Mouse (Mus musculus): Measurements from ENCODE around the gene Elmod3. TPM values are rescaled to one million over a fixed set of nuclear protein-coding genes. Genes with fewer than 3 reads are reported as not detected.

Gene Elmod3
- polyA plus RNA-seq, 1 experiment, result 12.0 TPM

GRCm38 (mm10) chr6:72598791-72599557, 761 bp upstream of the Elmod3 start:
- TF ChIP-seq POLR2A (IDR thresholded peaks at IDR 0.05; ENCODE audit: borderline replicate concordance, low read depth, low read length) (no peak), CTCF (IDR thresholded peaks at IDR 0.05; ENCODE audit: low read depth, low read length) (no peak; the same call in 1 of the 2 replicates)
- H3K27ac ChIP-seq (ENCODE audit: insufficient read depth, low read depth, low read length), result peak overlapping the region; percentile 48; the same call in 1 of the 2 replicates
- H3K4me3 ChIP-seq (ENCODE audit: insufficient read depth, low read length), result peak overlapping the region; percentile 89
- peaks cover 13% of the 10 kb centered on the region for H3K4me1 ChIP-seq (ENCODE audit: control insufficient read depth, insufficient read depth, low read length)

- Histone ChIP-seq H3K27ac (ENCODE audit: insufficient read depth, low read depth, low read length) (no peak overlapping the region), H3K4me1 (ENCODE audit: control insufficient read depth, insufficient read depth, low read length) (peaks cover 13% of the 10 kb centered on the region), H3K4me3 (ENCODE audit: insufficient read depth, low read length) (peak overlapping the region; percentile 89)
- TF ChIP-seq POLR2A (IDR thresholded peaks at IDR 0.05; ENCODE audit: borderline replicate concordance, low read depth, low read length), result no peak
These were observed 934 bp downstream of the Elmod3 start for GRCm38 (mm10) chr6:72597083-72597874.

GRCm38 (mm10) chr6:72593914-72594313, 4.3 kb downstream of the Elmod3 start:
- H3K4me3 ChIP-seq (ENCODE audit: insufficient read depth, low read length), result no peak overlapping the region
- H3K4me1 ChIP-seq (ENCODE audit: control insufficient read depth, insufficient read depth, low read length), result peaks cover 5% of the 10 kb centered on the region; the same call in 1 of the 2 replicates
- TF ChIP-seq CTCF (IDR thresholded peaks at IDR 0.05; ENCODE audit: low read depth, low read length) (no peak), POLR2A (IDR thresholded peaks at IDR 0.05; ENCODE audit: borderline replicate concordance, low read depth, low read length) (no peak)
- no peak overlapping the region for H3K27ac ChIP-seq (ENCODE audit: insufficient read depth, low read depth, low read length)

- Histone ChIP-seq H3K4me3 (ENCODE audit: insufficient read depth, low read length) (no peak overlapping the region), H3K27ac (ENCODE audit: insufficient read depth, low read depth, low read length) (no peak overlapping the region), H3K4me1 (ENCODE audit: control insufficient read depth, insufficient read depth, low read length) (peaks cover 5% of the 10 kb centered on the region; the same call in 1 of the 2 replicates)
- no peak for TF ChIP-seq CTCF (IDR thresholded peaks at IDR 0.05; ENCODE audit: low read depth, low read length)
- no peak for TF ChIP-seq POLR2A (IDR thresholded peaks at IDR 0.05; ENCODE audit: borderline replicate concordance, low read depth, low read length)
These were observed 5.0 kb downstream of the Elmod3 start for GRCm38 (mm10) chr6:72593011-72593803.

GRCm38 (mm10) chr6:72590111-72590510, 8.1 kb downstream of the Elmod3 start:
- H3K4me3 ChIP-seq (ENCODE audit: insufficient read depth, low read length), result no peak overlapping the region
- TF ChIP-seq CTCF (IDR thresholded peaks at IDR 0.05; ENCODE audit: low read depth, low read length) (no peak), POLR2A (IDR thresholded peaks at IDR 0.05; ENCODE audit: borderline replicate concordance, low read depth, low read length) (no peak)
- no peak overlapping the region for H3K27ac ChIP-seq (ENCODE audit: insufficient read depth, low read depth, low read length)
- H3K4me1 ChIP-seq (ENCODE audit: control insufficient read depth, insufficient read depth, low read length), result no peaks in the 10 kb centered on the region

DNA sequence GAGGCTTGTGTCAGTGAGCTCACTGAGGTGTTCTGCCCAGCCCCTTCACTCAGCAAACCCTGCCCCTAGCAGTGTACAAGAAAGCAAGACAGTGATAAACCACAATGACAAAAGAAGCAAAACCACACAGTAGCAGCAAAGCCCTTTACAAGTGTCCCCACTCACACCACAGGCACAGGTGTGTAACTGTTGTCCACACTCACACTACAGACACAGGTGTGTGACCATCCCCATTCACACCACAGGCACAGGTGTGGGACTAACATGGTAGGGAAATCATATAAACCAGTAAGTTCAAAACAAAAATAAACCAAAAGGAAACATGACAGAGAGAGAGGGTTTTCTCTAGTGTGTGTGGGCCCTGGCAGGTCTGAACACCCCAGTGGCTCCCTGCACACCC, 9.9 kb downstream of the Elmod3 start:
- H3K4me3 ChIP-seq (ENCODE audit: insufficient read depth, low read length), result no peak overlapping the region
- H3K27ac ChIP-seq (ENCODE audit: insufficient read depth, low read depth, low read length), result no peak overlapping the region
- TF ChIP-seq CTCF (IDR thresholded peaks at IDR 0.05; ENCODE audit: low read depth, low read length) (no peak), POLR2A (IDR thresholded peaks at IDR 0.05; ENCODE audit: borderline replicate concordance, low read depth, low read length) (no peak)
- H3K4me1 ChIP-seq (ENCODE audit: control insufficient read depth, insufficient read depth, low read length), result no peaks in the 10 kb centered on the region

DNA sequence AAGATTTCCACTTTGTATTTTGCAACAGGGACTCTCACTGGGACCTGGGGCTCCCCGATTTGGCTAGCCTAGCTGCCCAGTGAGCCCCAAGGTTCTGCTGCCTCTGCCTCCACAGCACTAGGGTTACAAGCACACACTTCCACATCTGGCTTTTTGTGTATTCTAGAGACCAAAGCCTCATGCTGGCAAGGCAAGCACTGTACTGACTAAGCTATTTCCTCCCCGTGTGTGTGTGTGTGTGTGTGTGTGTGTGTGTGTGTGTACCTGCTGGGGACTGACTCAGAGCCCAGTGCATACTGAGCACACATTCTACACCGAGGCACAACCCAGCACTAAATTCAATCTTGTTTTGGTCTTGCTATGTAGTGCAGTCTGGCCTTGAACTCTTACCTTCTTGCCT, 11.5 kb downstream of the Elmod3 start:
- TF ChIP-seq POLR2A (IDR thresholded peaks at IDR 0.05; ENCODE audit: borderline replicate concordance, low read depth, low read length) (no peak), CTCF (IDR thresholded peaks at IDR 0.05; ENCODE audit: low read depth, low read length) (no peak)
- no peak overlapping the region for H3K27ac ChIP-seq (ENCODE audit: insufficient read depth, low read depth, low read length)
- no peaks in the 10 kb centered on the region for H3K4me1 ChIP-seq (ENCODE audit: control insufficient read depth, insufficient read depth, low read length)
- no peak overlapping the region for H3K4me3 ChIP-seq (ENCODE audit: insufficient read depth, low read length)

GRCm38 (mm10) chr6:72584154-72584553, 14.1 kb downstream of the Elmod3 start:
- Histone ChIP-seq H3K4me3 (ENCODE audit: insufficient read depth, low read length) (no peak overlapping the region), H3K4me1 (ENCODE audit: control insufficient read depth, insufficient read depth, low read length) (no peaks in the 10 kb centered on the region), H3K27ac (ENCODE audit: insufficient read depth, low read depth, low read length) (no peak overlapping the region)
- TF ChIP-seq CTCF (IDR thresholded peaks at IDR 0.05; ENCODE audit: low read depth, low read length) (no peak), POLR2A (IDR thresholded peaks at IDR 0.05; ENCODE audit: borderline replicate concordance, low read depth, low read length) (no peak)

DNA sequence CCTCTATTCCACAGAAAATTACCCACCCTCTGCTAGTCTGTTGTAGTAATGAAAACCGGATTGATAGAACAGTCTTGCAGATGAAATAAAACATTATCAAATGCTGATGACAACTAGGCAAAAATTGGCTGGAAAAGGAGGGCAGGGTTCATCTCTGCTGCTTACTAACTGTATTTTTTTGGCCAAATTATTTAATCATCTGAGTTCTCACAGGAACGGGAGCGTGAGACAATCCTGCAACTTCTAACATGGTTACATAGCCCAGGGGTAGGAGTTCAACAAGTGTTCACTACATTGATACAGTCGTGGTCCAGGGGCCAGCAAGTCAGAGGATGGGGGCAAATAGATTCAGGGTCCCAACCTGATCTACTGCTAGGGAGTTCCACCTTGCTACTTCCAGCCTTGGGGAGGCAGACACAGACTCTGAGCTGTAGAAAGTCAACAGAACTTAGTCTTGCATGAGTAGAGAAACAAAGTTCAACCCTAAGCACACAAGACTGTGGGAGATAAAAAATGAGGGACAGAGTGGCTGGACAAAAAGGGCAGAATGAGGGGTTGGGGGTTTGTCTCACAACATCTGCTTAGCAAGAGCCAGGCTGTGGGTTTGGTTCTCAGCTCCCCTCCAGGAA, 14.9 kb downstream of the Elmod3 start:
- Histone ChIP-seq H3K4me1 (ENCODE audit: control insufficient read depth, insufficient read depth, low read length) (no peaks in the 10 kb centered on the region), H3K27ac (ENCODE audit: insufficient read depth, low read depth, low read length) (no peak overlapping the region), H3K4me3 (ENCODE audit: insufficient read depth, low read length) (no peak overlapping the region)
- no peak for TF ChIP-seq POLR2A (IDR thresholded peaks at IDR 0.05; ENCODE audit: borderline replicate concordance, low read depth, low read length)
- no peak for TF ChIP-seq CTCF (IDR thresholded peaks at IDR 0.05; ENCODE audit: low read depth, low read length)
